Mouse (Mus musculus): Measurements from ENCODE around the gene Aip. TPM values are rescaled to one million over a fixed set of nuclear protein-coding genes. Genes with fewer than 3 reads are reported as not detected.

Aip gene
- total and polyA plus RNA-seq, 2 experiments from 2014 or later, result 23.8 to 61.7 TPM

- Histone ChIP-seq H3K27me3 (ENCODE audit: control insufficient read depth, insufficient read depth, low read length) (no peaks in the 10 kb centered on the region), H3K4me3 (ENCODE audit: low read depth, low read length) (no peak overlapping the region), H3K4me1 (ENCODE audit: control insufficient read depth, insufficient read depth) (peaks cover 11% of the 10 kb centered on the region), H3K9me3 (replicated peaks; ENCODE audit: control insufficient read depth, low read length) (no peaks in the 10 kb centered on the region), H3K9ac (replicated peaks; ENCODE audit: low read depth, low read length) (no peak overlapping the region), H3K27ac (ENCODE audit: low read depth) (peak overlapping the region; percentile 58), H3K4me2 (ENCODE audit: low read depth, low read length) (no peak overlapping the region; the same call in 1 of the 2 replicates), H3K36me3 (replicated peaks; ENCODE audit: control insufficient read depth, insufficient read depth, low read length) (peaks cover 62% of the 10 kb centered on the region)
- WGBS, result 37% methylated on average over 13 of the region's 13 CpGs
- peak; percentile 28 for DNase-seq (ENCODE audit: low spot score)
- ATAC-seq (ENCODE audit: insufficient read depth, low read depth), result peak; percentile 65
- TF ChIP-seq EP300 (IDR thresholded peaks at IDR 0.05; ENCODE audit: low read depth) (no peak), CTCF (IDR thresholded peaks at IDR 0.05; ENCODE audit: low read depth) (no peak)
Measured at GRCm38 (mm10) chr19:4113186-4113805, 12.4 kb downstream of the Aip start.

GRCm38 (mm10) chr19:4112063-4112960 is 13.3 kb downstream of the Aip start:
- 96% methylated on average over 26 of the region's 26 CpGs for WGBS

GRCm38 (mm10) chr19:4108535-4108934 is 17.1 kb downstream of the Aip start:
- DNase-seq (ENCODE audit: low spot score), result no peak
- H3K27ac ChIP-seq (ENCODE audit: low read depth), result no peak overlapping the region
- no peak for ATAC-seq (ENCODE audit: insufficient read depth, low read depth)
- TF ChIP-seq CTCF (IDR thresholded peaks at IDR 0.05; ENCODE audit: low read depth) (no peak), EP300 (IDR thresholded peaks at IDR 0.05; ENCODE audit: low read depth) (no peak)
- WGBS, result 93% methylated on average over 9 of the region's 9 CpGs
- no peak overlapping the region for H3K4me2 ChIP-seq (ENCODE audit: low read depth, low read length)
- H3K27me3 ChIP-seq (ENCODE audit: control insufficient read depth, insufficient read depth, low read length), result no peaks in the 10 kb centered on the region
- no peak overlapping the region for H3K9ac ChIP-seq (replicated peaks; ENCODE audit: low read depth, low read length)
- H3K36me3 ChIP-seq (replicated peaks; ENCODE audit: control insufficient read depth, insufficient read depth, low read length), result peaks cover 47% of the 10 kb centered on the region
- H3K9me3 ChIP-seq (replicated peaks; ENCODE audit: control insufficient read depth, low read length), result no peaks in the 10 kb centered on the region
- H3K4me1 ChIP-seq (ENCODE audit: control insufficient read depth, insufficient read depth), result peaks cover 8% of the 10 kb centered on the region
- no peak overlapping the region for H3K4me3 ChIP-seq (ENCODE audit: low read depth, low read length)

More at GRCm38 (mm10) chr19:4112063-4112960, 13.3 kb downstream of the Aip start:
- Histone ChIP-seq H3K4me1 (ENCODE audit: control insufficient read depth, insufficient read depth) (peaks cover 11% of the 10 kb centered on the region), H3K9ac (replicated peaks; ENCODE audit: low read depth, low read length) (no peak overlapping the region), H3K27me3 (ENCODE audit: control insufficient read depth, insufficient read depth, low read length) (no peaks in the 10 kb centered on the region), H3K4me2 (ENCODE audit: low read depth, low read length) (no peak overlapping the region), H3K9me3 (replicated peaks; ENCODE audit: control insufficient read depth, low read length) (no peaks in the 10 kb centered on the region), H3K36me3 (replicated peaks; ENCODE audit: control insufficient read depth, insufficient read depth, low read length) (peaks cover 53% of the 10 kb centered on the region), H3K27ac (ENCODE audit: low read depth) (no peak overlapping the region), H3K4me3 (ENCODE audit: low read depth, low read length) (no peak overlapping the region)
- no peak for DNase-seq (ENCODE audit: low spot score)
- no peak for TF ChIP-seq CTCF (IDR thresholded peaks at IDR 0.05; ENCODE audit: low read depth)
- TF ChIP-seq EP300 (IDR thresholded peaks at IDR 0.05; ENCODE audit: low read depth), result no peak
- no peak for ATAC-seq (ENCODE audit: insufficient read depth, low read depth)

- DNase-seq (ENCODE audit: low spot score) (no peak), ATAC-seq (ENCODE audit: insufficient read depth, low read depth) (no peak)
- WGBS, result 90% methylated on average over 14 of the region's 14 CpGs
- peaks cover 39% of the 10 kb centered on the region for H3K36me3 ChIP-seq (replicated peaks; ENCODE audit: control insufficient read depth, insufficient read depth, low read length)
- H3K4me3 ChIP-seq (ENCODE audit: low read depth, low read length), result no peak overlapping the region
- no peaks in the 10 kb centered on the region for H3K9me3 ChIP-seq (replicated peaks; ENCODE audit: control insufficient read depth, low read length)
- no peaks in the 10 kb centered on the region for H3K4me1 ChIP-seq (ENCODE audit: control insufficient read depth, insufficient read depth)
- no peak overlapping the region for H3K4me2 ChIP-seq (ENCODE audit: low read depth, low read length)
- no peak overlapping the region for H3K27ac ChIP-seq (ENCODE audit: low read depth)
- peaks cover 3% of the 10 kb centered on the region for H3K27me3 ChIP-seq (ENCODE audit: control insufficient read depth, insufficient read depth, low read length)
- H3K9ac ChIP-seq (replicated peaks; ENCODE audit: low read depth, low read length), result no peak overlapping the region
- TF ChIP-seq EP300 (IDR thresholded peaks at IDR 0.05; ENCODE audit: low read depth), result no peak
- TF ChIP-seq CTCF (IDR thresholded peaks at IDR 0.05; ENCODE audit: low read depth), result no peak
Measured at GRCm38 (mm10) chr19:4106654-4107053, 19.0 kb downstream of the Aip start.

- Histone ChIP-seq H3K36me3 (replicated peaks; ENCODE audit: control insufficient read depth, insufficient read depth, low read length) (peaks cover 29% of the 10 kb centered on the region), H3K9me3 (replicated peaks; ENCODE audit: control insufficient read depth, low read length) (no peaks in the 10 kb centered on the region), H3K27me3 (ENCODE audit: control insufficient read depth, insufficient read depth, low read length) (peaks cover 12% of the 10 kb centered on the region), H3K4me3 (ENCODE audit: low read depth, low read length) (no peak overlapping the region), H3K9ac (replicated peaks; ENCODE audit: low read depth, low read length) (no peak overlapping the region), H3K4me1 (ENCODE audit: control insufficient read depth, insufficient read depth) (peaks cover 14% of the 10 kb centered on the region; the same call in 1 of the 2 replicates), H3K27ac (ENCODE audit: low read depth) (no peak overlapping the region), H3K4me2 (ENCODE audit: low read depth, low read length) (no peak overlapping the region)
- ATAC-seq (ENCODE audit: insufficient read depth, low read depth) (no peak), DNase-seq (ENCODE audit: low spot score) (no peak)
- no peak for TF ChIP-seq EP300 (IDR thresholded peaks at IDR 0.05; ENCODE audit: low read depth)
- no peak for TF ChIP-seq CTCF (IDR thresholded peaks at IDR 0.05; ENCODE audit: low read depth)
- 85% methylated on average over 16 of the region's 16 CpGs for WGBS
Measured at GRCm38 (mm10) chr19:4104675-4105194, 20.9 kb downstream of the Aip start.

All from heart, postnatal 0 days (tissue).